Mouse (Mus musculus): ENCODE measurements around the gene Mill2. TPM values are rescaled to one million over a fixed set of nuclear protein-coding genes. Genes with fewer than 3 reads are reported as not detected.

Mill2 gene
- polyA plus RNA-seq, 1 experiment from 2014 or later = 1.3 TPM

DNA sequence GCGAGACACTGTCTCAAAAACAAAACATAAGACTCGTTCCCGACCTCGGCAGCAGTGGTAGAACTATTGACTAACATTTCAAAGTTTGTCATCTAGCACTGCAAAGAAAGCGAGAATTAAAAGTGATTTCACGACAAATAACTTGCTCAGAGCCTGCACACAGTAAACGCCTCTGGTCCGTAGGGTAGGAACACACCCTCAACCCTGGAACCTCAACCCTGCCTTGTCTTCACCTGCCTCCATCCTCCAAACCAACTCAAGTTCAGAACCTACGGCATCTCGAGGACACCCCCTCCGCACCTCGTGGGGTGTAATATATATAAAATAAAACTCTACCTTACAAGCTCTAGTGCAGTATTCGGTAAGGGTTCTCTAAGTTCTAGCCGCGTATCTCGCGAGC, 70.0 kb downstream of the Mill2 start:
- peak overlapping the region; percentile 73 for H3K4me3 ChIP-seq (replicated peaks; ENCODE audit: low read length)
- H3K36me3 ChIP-seq (ENCODE audit: control insufficient read depth, insufficient read depth, low read length) = no peaks in the 10 kb centered on the region
- peaks cover 21% of the 10 kb centered on the region for H3K4me1 ChIP-seq (ENCODE audit: control insufficient read depth, insufficient read depth, low read length)
- no peaks in the 10 kb centered on the region for H3K27me3 ChIP-seq (ENCODE audit: control insufficient read depth, insufficient read depth, low read length)
- 4% methylated on average over 17 of the region's 17 CpGs for WGBS
- H3K4me2 ChIP-seq (ENCODE audit: low read depth, low read length) = peak overlapping the region; percentile 58
- H3K9ac ChIP-seq (ENCODE audit: low read length) = peak overlapping the region; percentile 82
- H3K9me3 ChIP-seq (replicated peaks; ENCODE audit: control insufficient read depth, low read length) = no peaks in the 10 kb centered on the region
- no peak overlapping the region for H3K27ac ChIP-seq (ENCODE audit: low read length)
- ATAC-seq (ENCODE audit: insufficient read depth, low FRiP score) = no peak

DNA sequence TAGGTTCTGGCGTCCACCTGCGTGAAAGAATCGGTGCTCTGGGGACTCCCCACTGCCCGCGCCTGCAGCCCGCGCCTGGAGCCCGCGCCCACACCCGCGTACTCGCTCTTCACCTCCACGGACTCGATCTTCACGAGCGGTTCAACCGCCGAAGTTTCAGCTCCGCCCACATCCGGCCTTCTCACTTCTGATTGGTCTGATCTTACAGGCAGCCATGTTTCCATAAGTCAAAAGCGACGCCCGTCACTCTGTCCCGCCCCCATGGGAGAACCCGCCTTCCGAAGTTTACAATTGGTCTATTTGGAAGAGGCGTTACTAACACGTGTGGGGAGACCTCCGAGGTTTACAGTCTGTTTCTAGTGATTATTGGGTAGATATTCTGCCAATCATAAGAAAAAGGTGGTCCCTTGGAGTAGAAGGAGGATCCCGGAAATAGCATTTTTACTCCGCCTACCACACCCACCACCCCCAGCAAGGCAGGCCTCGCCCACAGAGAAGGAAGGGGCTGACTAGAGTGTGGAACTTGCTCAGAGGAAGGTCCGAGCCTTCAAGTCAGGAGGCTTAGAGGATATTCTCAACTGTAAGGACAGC, 70.6 kb downstream of the Mill2 start, which contains the start of gene Ccdc61:
Gene Ccdc61, minus strand, starts transcription at position 175 of the 591 bp plus-strand sequence.
- Histone ChIP-seq H3K4me2 (ENCODE audit: low read depth, low read length) (peak within 1 kb of the TSS; percentile 58), H3K9me3 (replicated peaks; ENCODE audit: control insufficient read depth, low read length) (no peaks in the 10 kb centered on the region), H3K4me3 (replicated peaks; ENCODE audit: low read length) (peak within 1 kb of the TSS; percentile 73), H3K27ac (ENCODE audit: low read length) (no peak within 1 kb of the TSS), H3K4me1 (ENCODE audit: control insufficient read depth, insufficient read depth, low read length) (peaks cover 21% of the 10 kb centered on the region), H3K27me3 (ENCODE audit: control insufficient read depth, insufficient read depth, low read length) (no peaks in the 10 kb centered on the region), H3K9ac (ENCODE audit: low read length) (peak within 1 kb of the TSS; percentile 82), H3K36me3 (ENCODE audit: control insufficient read depth, insufficient read depth, low read length) (no peaks in the 10 kb centered on the region)
- peak; percentile 99 for ATAC-seq (ENCODE audit: insufficient read depth, low FRiP score)
- WGBS = under 1% methylated on average over 33 of the region's 33 CpGs

Other genes starting within 250 kb of the Mill2 start
- gene Psg23, start 223.5 kb upstream of the Mill2 start, polyA plus RNA-seq (2015; fragmentation: Nextera tagmentation; extraction: Ambion mirVana) = not detected in 2 replicates
- not detected in 2 replicates for gene Psg21, start 183.2 kb upstream of the Mill2 start, polyA plus RNA-seq (2015; fragmentation: Nextera tagmentation; extraction: Ambion mirVana)
- not detected in 2 replicates for gene Psg20, start 153.8 kb upstream of the Mill2 start, polyA plus RNA-seq (2015; fragmentation: Nextera tagmentation; extraction: Ambion mirVana)
- not detected in 2 replicates for gene Psg22, start 121.9 kb upstream of the Mill2 start, polyA plus RNA-seq (2015; fragmentation: Nextera tagmentation; extraction: Ambion mirVana)
- gene Psg19, start 41.4 kb upstream of the Mill2 start, polyA plus RNA-seq (2015; fragmentation: Nextera tagmentation; extraction: Ambion mirVana) = not detected in 2 replicates
- 0.10 TPM in 1 of 2 replicates, not detected in the other for gene Psg17, start 18.4 kb upstream of the Mill2 start, polyA plus RNA-seq (2015; fragmentation: Nextera tagmentation; extraction: Ambion mirVana)
- gene Pglyrp1, start 31.4 kb downstream of the Mill2 start, polyA plus RNA-seq (2015; fragmentation: Nextera tagmentation; extraction: Ambion mirVana) = 119 and 175 TPM in 2 replicates
- 16.7 and 21.2 TPM in 2 replicates for gene Ccdc61, start 70.4 kb downstream of the Mill2 start, polyA plus RNA-seq (2015; fragmentation: Nextera tagmentation; extraction: Ambion mirVana)
- gene Nova2, start 85.9 kb downstream of the Mill2 start, polyA plus RNA-seq (2015; fragmentation: Nextera tagmentation; extraction: Ambion mirVana) = 0.39 and 0.62 TPM in 2 replicates
- gene Nanos2, start 147.4 kb downstream of the Mill2 start, polyA plus RNA-seq (2015; fragmentation: Nextera tagmentation; extraction: Ambion mirVana) = not detected in 2 replicates
- 1.6 and 2.3 TPM in 2 replicates for gene Mypop, start 151.3 kb downstream of the Mill2 start, polyA plus RNA-seq (2015; fragmentation: Nextera tagmentation; extraction: Ambion mirVana)
- gene Irf2bp1, start 164.1 kb downstream of the Mill2 start, polyA plus RNA-seq (2015; fragmentation: Nextera tagmentation; extraction: Ambion mirVana) = 10.7 and 14.3 TPM in 2 replicates
- 32.5 and 37.1 TPM in 2 replicates for gene Foxa3, start 183.6 kb downstream of the Mill2 start, polyA plus RNA-seq (2015; fragmentation: Nextera tagmentation; extraction: Ambion mirVana)
- gene Sympk, start 184.4 kb downstream of the Mill2 start, polyA plus RNA-seq (2015; fragmentation: Nextera tagmentation; extraction: Ambion mirVana) = 20.2 and 22.5 TPM in 2 replicates
- not detected in 2 replicates for gene Rsph6a, start 214.7 kb downstream of the Mill2 start, polyA plus RNA-seq (2015; fragmentation: Nextera tagmentation; extraction: Ambion mirVana)
- 7.7 and 8.3 TPM in 2 replicates for gene Dmwd, start 236.3 kb downstream of the Mill2 start, polyA plus RNA-seq (2015; fragmentation: Nextera tagmentation; extraction: Ambion mirVana)
- 84.7 and 98.1 TPM in 2 replicates for gene Dmpk, start 243.9 kb downstream of the Mill2 start, polyA plus RNA-seq (2015; fragmentation: Nextera tagmentation; extraction: Ambion mirVana)

Data from stomach, embryonic 16.5 days (tissue).